Comparison of ENCODE assay signal across 8 mouse cellular contexts in the genomic region with DNA sequence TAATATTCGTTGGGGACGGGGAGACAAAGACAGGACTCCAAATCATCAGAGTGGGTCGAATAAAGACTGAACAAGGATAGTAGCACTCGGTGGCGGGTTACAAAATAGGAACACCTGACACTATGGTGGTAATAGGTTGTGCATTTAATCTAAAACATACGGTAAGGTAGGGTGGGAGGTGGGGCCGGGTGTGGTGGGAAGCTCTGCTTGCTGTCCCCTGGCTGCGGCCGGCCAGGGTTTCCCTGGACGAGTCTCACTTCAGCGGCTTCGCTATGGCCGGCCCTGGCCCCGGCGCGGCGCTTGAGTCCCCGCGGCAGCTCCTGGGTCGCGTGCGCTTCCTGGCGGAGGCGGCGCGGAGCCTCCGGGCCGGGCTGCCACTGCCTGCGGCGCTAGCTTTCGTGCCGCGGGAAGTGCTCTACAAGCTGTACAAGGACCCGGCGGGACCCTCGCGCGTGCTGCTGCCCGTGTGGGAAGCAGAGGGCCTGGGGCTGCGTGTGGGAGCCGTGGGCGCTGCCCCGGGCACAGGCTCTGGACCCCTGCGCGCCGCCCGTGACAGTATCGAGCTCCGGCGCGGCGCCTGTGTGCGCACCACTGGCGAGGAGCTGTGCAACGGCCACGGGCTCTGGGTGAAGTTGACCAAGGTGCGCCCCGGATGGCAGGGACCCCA. TPM values are rescaled to one million over a fixed set of nuclear protein-coding genes. Genes with fewer than 3 reads are reported as not detected.
A peak's percentile ranks its signal among the peaks of the same experiment; 100 is the strongest.
DNase-seq lines count a peak whose midpoint lies in the region; ATAC-seq and TF ChIP-seq lines count a peak whose summit lies in the region.

A gene (plus strand): TSS at position 187 of the 667 bp plus-strand sequence.

- H3K9me3 ChIP-seq in limb, embryonic 15.5 days, result no peaks in the 10 kb centered on the region
- H3K9me3 ChIP-seq in midbrain, embryonic 16.5 days (replicated peaks; ENCODE audit: control insufficient read depth, low read length, poor library complexity, severe bottlenecking), result no peaks in the 10 kb centered on the region

- WGBS in heart, adult 2 months, result under 1% methylated on average over 58 of the region's 58 CpGs
- under 1% methylated on average over 58 of the region's 58 CpGs for WGBS in limb, embryonic 15.5 days
- under 1% methylated on average over 58 of the region's 58 CpGs for WGBS in midbrain, embryonic 16.5 days

- peaks cover 4% of the 10 kb centered on the region for H3K4me1 ChIP-seq in heart, adult 2 months (ENCODE audit: control insufficient read depth, insufficient read depth, low read length)
- peaks cover 31% of the 10 kb centered on the region for H3K4me1 ChIP-seq in limb, embryonic 15.5 days
- H3K4me1 ChIP-seq in midbrain, embryonic 16.5 days (ENCODE audit: control insufficient read depth, insufficient read depth, low read length), result peaks cover 19% of the 10 kb centered on the region

- intact Hi-C loops in heart, adult 2 months (cut with DNase I), result loop anchor here (2.0 kb wide), 2 partner anchors 24 to 140 kb away; a partner anchor contains a TSS

- peak; percentile 40 for TF ChIP-seq CTCF in heart, adult 2 months (IDR thresholded peaks at IDR 0.05)

- no peak for TF ChIP-seq EP300 in heart, adult 2 months (IDR thresholded peaks at IDR 0.05; ENCODE audit: insufficient read depth, low read depth, low read length)

- no peaks in the 10 kb centered on the region for H3K27me3 ChIP-seq in heart, adult 2 months (ENCODE audit: control insufficient read depth, insufficient read depth, low read length)
- H3K27me3 ChIP-seq in limb, embryonic 15.5 days, result no peaks in the 10 kb centered on the region
- no peaks in the 10 kb centered on the region for H3K27me3 ChIP-seq in midbrain, embryonic 16.5 days (ENCODE audit: control insufficient read depth, insufficient read depth, low read depth, low read length)
- no peaks in the 10 kb centered on the region for H3K27me3 ChIP-seq in splenic B cell, adult 2 months (ENCODE audit: control insufficient read depth, insufficient read depth, low read length, poor library complexity, severe bottlenecking)

- H3K4me2 ChIP-seq in limb, embryonic 15.5 days, result peak within 1 kb of the TSS; percentile 98
- H3K4me2 ChIP-seq in midbrain, embryonic 16.5 days (ENCODE audit: low read length), result peak within 1 kb of the TSS; percentile 93

- peak; percentile 54; the same call in 1 of the 2 replicates for TF ChIP-seq POLR2A in heart, adult 2 months (IDR thresholded peaks at IDR 0.05; ENCODE audit: insufficient read depth, low read depth, low read length)

- H3K9ac ChIP-seq in heart, adult 2 months (ENCODE audit: low read depth, low read length), result peak within 1 kb of the TSS; percentile 90
- peak within 1 kb of the TSS; percentile 72 for H3K9ac ChIP-seq in limb, embryonic 15.5 days
- peak within 1 kb of the TSS; percentile 76 for H3K9ac ChIP-seq in midbrain, embryonic 16.5 days (ENCODE audit: low read depth, low read length)

- DNase-seq in A20 (ENCODE audit: low read depth, low spot score), result peak; percentile 88
- no peak for DNase-seq in adrenal gland, adult 8-10 months
- DNase-seq in embryo, embryonic 9.5 days (ENCODE audit: extremely low spot score), result peak; percentile 82
- peak; percentile 77 to 78 for DNase-seq in heart, adult 2 months
- peak; percentile 76 for DNase-seq in kidney, adult 18-20 months
- DNase-seq in splenic B cell, adult 2 months (ENCODE audit: low read depth, low spot score), result peak; percentile 71

- no peaks in the 10 kb centered on the region for H3K79me2 ChIP-seq in heart, adult 2 months (replicated peaks; ENCODE audit: control insufficient read depth, insufficient read depth, low read length)

- peak within 1 kb of the TSS; percentile 87 for H3K4me3 ChIP-seq in heart, adult 2 months
- H3K4me3 ChIP-seq in limb, embryonic 15.5 days, result peak within 1 kb of the TSS; percentile 85
- peak within 1 kb of the TSS; percentile 80 for H3K4me3 ChIP-seq in midbrain, embryonic 16.5 days (ENCODE audit: low read depth, low read length)

- H3K36me3 ChIP-seq in heart, adult 2 months (ENCODE audit: control insufficient read depth, insufficient read depth, low read length), result no peaks in the 10 kb centered on the region
- peaks cover 30% of the 10 kb centered on the region for H3K36me3 ChIP-seq in limb, embryonic 15.5 days
- peaks cover 16% of the 10 kb centered on the region for H3K36me3 ChIP-seq in midbrain, embryonic 16.5 days (ENCODE audit: control insufficient read depth, insufficient read depth, low read length)
- peaks cover 7% of the 10 kb centered on the region for H3K36me3 ChIP-seq in splenic B cell, adult 2 months (ENCODE audit: control insufficient read depth, insufficient read depth, low read length, poor library complexity, severe bottlenecking)

- peak; percentile 48; the same call in 1 of the 2 replicates for ATAC-seq in limb, embryonic 15.5 days (ENCODE audit: insufficient number of reproducible peaks, low FRiP score, low TSS enrichment, low read depth)
- peak; percentile 69 for ATAC-seq in midbrain, embryonic 16.5 days

- H3K27ac ChIP-seq in heart, adult 2 months, result peak within 1 kb of the TSS; percentile 87
- peak within 1 kb of the TSS; percentile 74 for H3K27ac ChIP-seq in limb, embryonic 15.5 days
- H3K27ac ChIP-seq in midbrain, embryonic 16.5 days (ENCODE audit: low read length), result peak within 1 kb of the TSS; percentile 81

RNA-seq across cellular contexts. Expression of the gene that starts here (rescaled TPM):
- 10 to 100 TPM; 29.5 to 41.4 (median 34.6) TPM for total RNA-seq in adrenal gland, adult 8-10 months (2022)
- 10 to 100 TPM; 14.0 to 20.6 TPM for total RNA-seq in heart, adult 2 months (2021)
- 28.4 and 31.0 TPM in 2 replicates for polyA plus RNA-seq in heart, adult 2 months (2012; rRNA removed)
- polyA plus RNA-seq in limb, embryonic 15.5 days (2015; fragmentation: Nextera tagmentation; extraction: Ambion mirVana), result 11.2 and 11.5 TPM in 2 replicates
- polyA plus RNA-seq in midbrain, embryonic 16.5 days (2015; fragmentation: Nextera tagmentation; extraction: Ambion mirVana), result 22.0 and 25.1 TPM in 2 replicates
